Mouse (Mus musculus) adipocyte (in vitro differentiated cells): ENCODE measurements around the gene Hes3.

Experiments
- DNase-seq: peaks from one replicate; pipeline ENCODE4 v3.0.0-alpha.2; 2016; ENCODE audit warnings: low spot score

Hes3 gene

GRCm38 (mm10) chr4:152257070-152257469, 34.4 kb downstream of the Hes3 start:
- peak; percentile 40 for DNase-seq

GRCm38 (mm10) chr4:152253183-152253759, 38.2 kb downstream of the Hes3 start:
- DNase-seq, result no peak

GRCm38 (mm10) chr4:152250615-152251014, 40.8 kb downstream of the Hes3 start:
- DNase-seq, result no peak

- no peak for DNase-seq
These were observed 44.3 kb downstream of the Hes3 start for GRCm38 (mm10) chr4:152247195-152247594.

GRCm38 (mm10) chr4:152246011-152246410, 45.5 kb downstream of the Hes3 start:
- DNase-seq, result no peak

- DNase-seq, result no peak
These were observed 46.6 kb downstream of the Hes3 start for GRCm38 (mm10) chr4:152244545-152245522.

- DNase-seq, result no peak
These were observed 47.5 kb downstream of the Hes3 start for GRCm38 (mm10) chr4:152243969-152244368.

- no peak for DNase-seq
These were observed 48.1 kb downstream of the Hes3 start for GRCm38 (mm10) chr4:152243241-152243891.

GRCm38 (mm10) chr4:152239974-152240373, 51.5 kb downstream of the Hes3 start:
- peak; percentile 72 for DNase-seq
